Mouse (Mus musculus) MEL (cell line): Measurements from ENCODE around the gene Maml2. TPM values are rescaled to one million over a fixed set of nuclear protein-coding genes. Genes with fewer than 3 reads are reported as not detected.

Experiments used
- DNase-seq: peaks from one replicate; pipeline ENCODE4 v3.0.0; 2011; ENCODE audit warnings: low read depth, low spot score
- H3K27ac ChIP-seq: 2 replicates; pipeline ENCODE4 v1.5.1; 2012; ENCODE audit warnings: low read depth, mild to moderate bottlenecking, control low read depth, low read length, moderate library complexity; ENCODE audit not compliant: control insufficient read depth
- H3K27me3 ChIP-seq, 2 experiments: fragments of 150-350 bp in 1 of 2; sonication (generic) in 1 of 2; 2 replicates each; pipeline ENCODE4 v1.6.1; 2012; ENCODE audit warnings: low read length in 2 of 2, mild to moderate bottlenecking in 2 of 2, improper control_type of control experiment in 1 of 2, moderate library complexity in 1 of 2; ENCODE audit not compliant: insufficient read depth in 2 of 2, control insufficient read depth in 1 of 2
- H3K36me3 ChIP-seq, 2 experiments: 2 replicates each; pipeline ENCODE4 v1.6.1; 2012 to 2014; ENCODE audit warnings: low read length in 2 of 2, improper control_type of control experiment in 1 of 2, inconsistent platforms in 1 of 2, mild to moderate bottlenecking in 1 of 2; ENCODE audit not compliant: insufficient read depth in 2 of 2, control insufficient read depth in 1 of 2
- H3K4me1 ChIP-seq, 2 experiments: fragments of 150-350 bp in 1 of 2; sonication (generic) in 1 of 2; 2 replicates each; pipeline ENCODE4 v1.6.1; 2012; ENCODE audit warnings: low read length in 2 of 2, improper control_type of control experiment in 1 of 2, mild to moderate bottlenecking in 1 of 2; ENCODE audit not compliant: insufficient read depth in 2 of 2, control insufficient read depth in 1 of 2
- H3K4me3 ChIP-seq, 2 experiments: fragments of 150-350 bp in 1 of 2; sonication (generic) in 1 of 2; 2 replicates each; pipeline ENCODE4 v1.5.1; 2012; ENCODE audit warnings: low read depth in 2 of 2, low read length in 2 of 2, mild to moderate bottlenecking in 2 of 2, moderate library complexity in 2 of 2, control low read depth in 1 of 2, improper control_type of control experiment in 1 of 2; ENCODE audit not compliant: control insufficient read depth in 1 of 2, insufficient read depth in 1 of 2
- H3K79me2 ChIP-seq: 2 replicates; pipeline ENCODE4 v1.6.1; 2012; ENCODE audit warnings: mild to moderate bottlenecking, low read length, moderate library complexity; ENCODE audit not compliant: control insufficient read depth, poor library complexity, insufficient read depth
- H3K9ac ChIP-seq: 2 replicates; pipeline ENCODE4 v1.6.1; 2012; ENCODE audit warnings: low read depth, mild to moderate bottlenecking, control low read depth, low read length, moderate library complexity; ENCODE audit not compliant: control insufficient read depth, poor library complexity, severe bottlenecking
- H3K9me3 ChIP-seq: fragments of 150-350 bp; sonication (generic); replicated peaks from 2 replicates; pipeline ENCODE4 v1.6.1; 2012; ENCODE audit warnings: mild to moderate bottlenecking, low read length, improper control_type of control experiment, moderate library complexity; ENCODE audit not compliant: insufficient read depth
- BHLHE40 ChIP-seq: IDR thresholded peaks from 2 replicates; pipeline ENCODE4 v1.6.1; 2012; ENCODE audit warnings: low read depth, mild to moderate bottlenecking, inconsistent platforms, low read length, improper control_type of control experiment, borderline replicate concordance
- CHD1 ChIP-seq: IDR thresholded peaks from 2 replicates; pipeline ENCODE4 v1.6.1; 2012; ENCODE audit warnings: low read depth, mild to moderate bottlenecking, inconsistent platforms, low read length, improper control_type of control experiment
- CTCF ChIP-seq, 3 experiments: IDR thresholded peaks in 2 of 3; conservative IDR thresholded peaks in 1 of 3; 2 replicates each; pipeline ENCODE4 v1.5.1; 2011 to 2012; ENCODE audit warnings: low read length in 3 of 3, low read depth in 2 of 3, mild to moderate bottlenecking in 2 of 3, improper control_type of control experiment in 1 of 3, inconsistent platforms in 1 of 3, mixed read lengths in 1 of 3, moderate library complexity in 1 of 3; ENCODE audit not compliant: control insufficient read depth in 1 of 3, insufficient read depth in 1 of 3, poor library complexity in 1 of 3, severe bottlenecking in 1 of 3
- ELF1 ChIP-seq: IDR thresholded peaks from 2 replicates; pipeline ENCODE4 v1.6.1; 2014; ENCODE audit warnings: low read depth, mild to moderate bottlenecking, inconsistent platforms, low read length, improper control_type of control experiment, moderate library complexity
- EP300 ChIP-seq, 2 experiments: IDR thresholded peaks; 2 replicates each; pipeline ENCODE4 v1.6.1; 2011; ENCODE audit warnings: improper control_type of control experiment in 2 of 2, low read length in 2 of 2, low read depth in 1 of 2, mild to moderate bottlenecking in 1 of 2
- ETS1 ChIP-seq: IDR thresholded peaks from 2 replicates; pipeline ENCODE4 v1.6.1; 2012; ENCODE audit warnings: low read depth, mild to moderate bottlenecking, inconsistent platforms, low read length, improper control_type of control experiment, moderate library complexity
- GATA1 ChIP-seq: IDR thresholded peaks from 2 replicates; pipeline ENCODE4 v1.6.1; 2011; ENCODE audit warnings: low read depth, low read length, improper control_type of control experiment
- HCFC1 ChIP-seq: IDR thresholded peaks from 2 replicates; pipeline ENCODE4 v1.6.1; 2012; ENCODE audit warnings: low read depth, mild to moderate bottlenecking, inconsistent platforms, low read length, improper control_type of control experiment, moderate library complexity
- KAT2A ChIP-seq: conservative IDR thresholded peaks from 2 replicates; pipeline ENCODE4 v1.6.1; 2012; ENCODE audit warnings: low read depth, low read length, improper control_type of control experiment, inconsistent platforms
- MAFK ChIP-seq: IDR thresholded peaks from 2 replicates; pipeline ENCODE4 v1.6.1; 2011; ENCODE audit warnings: low read depth, mild to moderate bottlenecking, low read length, improper control_type of control experiment, borderline replicate concordance
- MXI1 ChIP-seq: IDR thresholded peaks from 2 replicates; pipeline ENCODE4 v1.6.1; 2011; ENCODE audit warnings: mild to moderate bottlenecking, low read depth, low read length, improper control_type of control experiment
- NRF1 ChIP-seq: IDR thresholded peaks from 2 replicates; pipeline ENCODE4 v1.6.1; 2014; ENCODE audit warnings: low read depth, mild to moderate bottlenecking, inconsistent platforms, low read length, improper control_type of control experiment, moderate library complexity; ENCODE audit not compliant: poor library complexity, insufficient read depth, severe bottlenecking
- RAD21 ChIP-seq: IDR thresholded peaks from 2 replicates; pipeline ENCODE4 v1.6.1; 2011; ENCODE audit warnings: mild to moderate bottlenecking, low read depth, low read length, improper control_type of control experiment
- SIN3A ChIP-seq: IDR thresholded peaks from 2 replicates; pipeline ENCODE4 v1.6.1; 2012; ENCODE audit warnings: low read length, improper control_type of control experiment, inconsistent platforms
- SMC3 ChIP-seq: IDR thresholded peaks from 2 replicates; pipeline ENCODE4 v1.6.1; 2011; ENCODE audit warnings: low read depth, low read length, improper control_type of control experiment
- TAL1 ChIP-seq: IDR thresholded peaks from 2 replicates; pipeline ENCODE4 v1.6.1; 2012; ENCODE audit warnings: mild to moderate bottlenecking, inconsistent platforms, low read length, moderate library complexity, mixed read lengths
- TBP ChIP-seq: IDR thresholded peaks from 2 replicates; pipeline ENCODE4 v1.8.0; 2011; ENCODE audit warnings: low read depth, low read length, improper control_type of control experiment
- USF1 ChIP-seq: IDR thresholded peaks from 2 replicates; pipeline ENCODE4 v1.6.1; 2014; ENCODE audit warnings: low read depth, mild to moderate bottlenecking, inconsistent platforms, low read length, improper control_type of control experiment, moderate library complexity
- ZC3H11A ChIP-seq: IDR thresholded peaks from 2 replicates; pipeline ENCODE4 v1.6.1; 2012; ENCODE audit warnings: low read depth, mild to moderate bottlenecking, inconsistent platforms, low read length, improper control_type of control experiment
- ZMIZ1 ChIP-seq: IDR thresholded peaks from 2 replicates; pipeline ENCODE4 v1.6.1; 2012; ENCODE audit warnings: low read depth, mild to moderate bottlenecking, inconsistent platforms, low read length, improper control_type of control experiment, moderate library complexity
- polyA plus RNA-seq, 2 experiments: library from polyadenylated mRNA; stranded (reverse) in 1 of 2; unstranded in 1 of 2; fragments of >175 nt in 1 of 2; fragments of >200 nt in 1 of 2; gene quantifications; 2 replicates each; pipeline versions ENCODE4 v1.2.1 to v1.2.4; 2012; ENCODE audit warnings: low replicate concordance in 2 of 2, low read depth in 1 of 2; ENCODE audit not compliant: insufficient read length in 2 of 2, insufficient read depth in 1 of 2, missing spikeins in 1 of 2
- total RNA-seq: library from RNA; depleted of rRNA; stranded (reverse); fragments of 300-350 nt; gene quantifications from 2 replicates; pipeline ENCODE4 v1.2.3, GENCODE M21; 2012

Gene Maml2
- total and polyA plus RNA-seq, 3 experiments, result 0.08 to 0.47 TPM; not detected in 1

GRCm38 (mm10) chr9:13572847-13573246 is 275.1 kb downstream of the Maml2 start:
- no peaks in the 10 kb centered on the region for H3K4me1 ChIP-seq
- no peaks in the 10 kb centered on the region; a peak in 1 of 4 replicates for H3K27me3 ChIP-seq
- no peak overlapping the region for H3K9ac ChIP-seq
- TF ChIP-seq EP300 (IDR thresholded peaks at IDR 0.05; ENCODE audit: low read depth in 1 of 2, low read length in 2 of 2), result no peak
- no peak for TF ChIP-seq ZMIZ1
- no peak for TF ChIP-seq MAFK
- TF ChIP-seq SMC3, result peak; percentile 47
- no peak for TF ChIP-seq TBP
- TF ChIP-seq ETS1, result no peak
- peak in 2 of 3 experiments; percentile 7 to 49; a peak in 2 of 6 replicates for TF ChIP-seq CTCF (IDR thresholded peaks at IDR 0.05 in 2 of 3, conservative IDR thresholded peaks at IDR 0.05 in 1 of 3; ENCODE audit: control insufficient read depth in 1 of 3, insufficient read depth in 1 of 3, low read depth in 2 of 3, low read length in 3 of 3, poor library complexity in 1 of 3, severe bottlenecking in 1 of 3)
- no peak for TF ChIP-seq TAL1
- no peak for TF ChIP-seq MXI1
- TF ChIP-seq RAD21, result peak; percentile 56
- no peak for TF ChIP-seq NRF1
- TF ChIP-seq KAT2A, result no peak
- no peak for TF ChIP-seq GATA1
- peak; percentile 79 for TF ChIP-seq USF1
- TF ChIP-seq SIN3A, result no peak
- no peak for TF ChIP-seq HCFC1
- TF ChIP-seq ZC3H11A, result peak; percentile 39; the same call in 1 of the 2 replicates
- H3K4me3 ChIP-seq, result no peak overlapping the region
- H3K27ac ChIP-seq, result no peak overlapping the region
- no peaks in the 10 kb centered on the region for H3K9me3 ChIP-seq
- H3K36me3 ChIP-seq, result no peaks in the 10 kb centered on the region
- H3K79me2 ChIP-seq, result no peaks in the 10 kb centered on the region
- peak; percentile 23 for DNase-seq

- no peak for TF ChIP-seq CHD1
- no peak for TF ChIP-seq BHLHE40
- TF ChIP-seq ELF1, result no peak
- TF ChIP-seq NRF1, result no peak
- no peak for DNase-seq
- H3K27me3 ChIP-seq, result no peaks in the 10 kb centered on the region; a peak in 1 of 4 replicates
- H3K4me1 ChIP-seq, result no peaks in the 10 kb centered on the region
- H3K36me3 ChIP-seq, result no peaks in the 10 kb centered on the region
- H3K4me3 ChIP-seq, result no peak overlapping the region
- H3K9ac ChIP-seq, result no peak overlapping the region
- no peak overlapping the region for H3K27ac ChIP-seq
- H3K9me3 ChIP-seq, result no peaks in the 10 kb centered on the region
- no peaks in the 10 kb centered on the region for H3K79me2 ChIP-seq
These were observed 276.3 kb downstream of the Maml2 start for GRCm38 (mm10) chr9:13574059-13574458.
